17 mouse cellular contexts compared by ENCODE assay signal in the genomic region with DNA sequence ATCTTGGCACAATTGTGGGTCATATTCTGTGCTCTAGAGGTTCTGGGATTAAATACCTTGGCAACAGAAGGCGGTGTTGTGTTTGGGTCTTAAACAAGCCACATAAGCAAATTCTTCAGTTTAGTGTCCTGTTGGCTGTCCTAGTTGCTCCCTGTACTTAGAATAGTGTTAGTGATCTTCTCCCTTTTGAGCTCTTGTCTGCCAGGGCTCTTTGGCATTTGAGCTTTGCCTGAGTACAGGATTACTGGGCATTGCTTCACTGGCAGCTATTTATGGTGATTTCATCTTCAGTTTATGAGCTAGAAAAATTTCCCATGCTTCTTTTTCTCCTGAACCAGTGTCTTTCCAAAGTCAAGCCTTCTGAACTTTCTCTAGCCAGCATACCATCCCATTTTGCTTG.
"Had no signal": no experiment of that assay in that cellular context is flagged by ENCODE, and none has a peak within 500 bp of the region (broad histone marks: within the 10 kb centered on the region; RNA-seq: fewer than 3 reads in every experiment).

No protein-coding gene starts in this region.

- H3K4me1 ChIP-seq: midbrain, embryonic 12.5 days; neural tube, embryonic 12.5 days; stomach, embryonic 15.5 days had no signal

- H3K4me2 ChIP-seq: lung, embryonic 14.5 days; midbrain, embryonic 12.5 days; neural tube, embryonic 12.5 days; stomach, embryonic 15.5 days had no signal

- H3K27ac ChIP-seq: midbrain, embryonic 10.5 days; midbrain, embryonic 12.5 days; neural tube, embryonic 12.5 days; stomach, embryonic 15.5 days; stomach, postnatal 0 days had no signal

- H3K27me3 ChIP-seq: midbrain, embryonic 12.5 days; neural tube, embryonic 12.5 days; stomach, embryonic 15.5 days had no signal

- H3K4me3 ChIP-seq: midbrain, embryonic 10.5 days; midbrain, embryonic 12.5 days; neural tube, embryonic 12.5 days; stomach, embryonic 15.5 days had no signal

- H3K36me3 ChIP-seq: midbrain, embryonic 10.5 days; midbrain, embryonic 12.5 days; neural tube, embryonic 12.5 days; stomach, embryonic 15.5 days had no signal

- DNase-seq: lung, adult 18-20 months; lung, embryonic 14.5 days; lung, postnatal 10 days; lung, postnatal 4 days; midbrain, embryonic 14.5 days; right cerebral cortex, adult 18-20 months; right cerebral cortex, postnatal 25 days; right cerebral cortex, postnatal 4 days; thymus, adult 2 months; thymus, postnatal 25 days; thymus, postnatal 4 days had no signal

- H3K9ac ChIP-seq: lung, embryonic 14.5 days; midbrain, embryonic 12.5 days; neural tube, embryonic 12.5 days; stomach, embryonic 15.5 days had no signal

- ATAC-seq: midbrain, embryonic 16.5 days had no signal

- H3K9me3 ChIP-seq: midbrain, embryonic 10.5 days; midbrain, embryonic 12.5 days; neural tube, embryonic 12.5 days; stomach, embryonic 15.5 days had no signal
